Mouse (Mus musculus): ENCODE data around the gene Klrb1a. TPM values are rescaled to one million over a fixed set of nuclear protein-coding genes. Genes with fewer than 3 reads are reported as not detected.
"Not testable (repeated sequence)": the region's sequence is repeated elsewhere in the genome, so short reads cannot be mapped to it uniquely, and the experiment has no call there.

The Klrb1a gene
- not detected in 2 replicates for polyA plus RNA-seq (2012; ENCODE audit: insufficient read depth, insufficient read length, missing spikeins)

DNA sequence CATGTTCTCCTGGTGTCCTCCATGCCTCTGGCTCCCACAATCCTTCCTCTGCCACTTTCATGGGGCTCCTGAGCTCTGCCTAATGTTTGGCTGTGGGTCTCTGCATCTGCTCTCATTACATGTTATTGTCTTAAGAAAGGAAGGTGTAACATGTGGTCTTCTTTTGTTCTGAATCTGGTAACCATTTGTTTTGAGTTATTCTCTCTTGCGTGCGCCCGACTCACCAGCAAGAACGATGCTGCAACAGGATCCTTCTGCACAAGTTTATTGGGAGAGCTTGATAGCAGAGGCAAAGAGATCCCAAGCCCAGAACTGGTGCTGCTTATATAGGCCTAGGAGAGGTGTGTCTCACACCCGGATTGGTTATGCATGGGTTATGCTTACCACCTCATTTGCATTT is at the start of gene Klrb1a:
TSS of gene Klrb1a (minus strand) at position 101 of the 400 bp plus-strand sequence.
- H3K27ac ChIP-seq (ENCODE audit: insufficient read depth, low read depth, low read length); H3K4me1 ChIP-seq (ENCODE audit: control insufficient read depth, insufficient read depth, low read length); H3K4me3 ChIP-seq (ENCODE audit: insufficient read depth, low read length): not testable (repeated sequence)

DNA sequence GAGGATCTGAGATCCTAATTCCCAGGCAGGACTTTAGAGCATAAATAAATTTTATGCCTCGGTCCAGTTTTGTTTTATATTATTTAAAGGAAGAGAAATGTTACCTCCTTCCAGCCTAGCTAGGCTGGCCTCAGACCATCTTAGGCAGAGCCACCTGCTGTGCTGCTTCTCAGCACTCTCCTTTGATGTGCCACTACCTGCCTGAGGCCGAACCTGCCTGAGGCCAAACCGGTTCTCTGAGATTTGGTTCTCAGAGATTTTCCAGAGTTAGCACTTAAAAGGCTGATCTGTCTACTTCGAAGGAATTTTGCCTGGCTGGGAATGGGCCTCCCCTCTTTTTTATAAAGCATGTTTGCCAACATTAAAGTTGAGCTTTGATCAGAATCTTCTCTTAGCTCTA is 46.6 kb upstream of the Klrb1a start:
- TF ChIP-seq POLR2A (IDR thresholded peaks at IDR 0.05; ENCODE audit: borderline replicate concordance, low read depth, low read length), result no peak
- no peak for TF ChIP-seq CTCF (IDR thresholded peaks at IDR 0.05; ENCODE audit: low read depth, low read length)
- H3K4me3 ChIP-seq (ENCODE audit: insufficient read depth, low read length), result no peak overlapping the region
- H3K27ac ChIP-seq (ENCODE audit: insufficient read depth, low read depth, low read length), result no peak overlapping the region
- H3K4me1 ChIP-seq (ENCODE audit: control insufficient read depth, insufficient read depth, low read length), result no peaks in the 10 kb centered on the region

DNA sequence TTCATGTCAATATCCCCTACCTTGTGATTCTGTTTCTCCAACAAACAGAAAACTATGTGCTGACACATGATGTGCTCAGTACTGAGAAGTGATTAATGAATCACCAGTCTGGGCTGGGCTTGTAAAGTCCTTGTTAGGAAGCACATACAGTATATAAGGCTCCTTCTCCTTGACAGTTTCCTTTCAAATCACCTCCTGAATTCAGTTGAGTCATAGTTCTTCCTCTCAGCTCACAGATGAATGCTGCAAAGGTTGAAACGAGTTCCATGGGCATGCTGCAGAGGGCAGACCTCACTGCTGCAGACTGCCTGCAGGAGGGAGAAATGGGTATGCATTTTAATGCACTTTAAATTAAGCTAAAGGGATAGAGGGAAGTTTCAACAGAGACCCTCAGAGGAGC is 38.9 kb upstream of the Klrb1a start, which contains the start of gene Clec2h:
TSS of gene Clec2h (plus strand) at position 180 of the 400 bp plus-strand sequence.
- no peak within 1 kb of the TSS for H3K4me3 ChIP-seq (ENCODE audit: insufficient read depth, low read length)
- no peak within 1 kb of the TSS for H3K27ac ChIP-seq (ENCODE audit: insufficient read depth, low read depth, low read length)
- TF ChIP-seq POLR2A (IDR thresholded peaks at IDR 0.05; ENCODE audit: borderline replicate concordance, low read depth, low read length) (no peak), CTCF (IDR thresholded peaks at IDR 0.05; ENCODE audit: low read depth, low read length) (no peak)
- no peaks in the 10 kb centered on the region for H3K4me1 ChIP-seq (ENCODE audit: control insufficient read depth, insufficient read depth, low read length)

DNA sequence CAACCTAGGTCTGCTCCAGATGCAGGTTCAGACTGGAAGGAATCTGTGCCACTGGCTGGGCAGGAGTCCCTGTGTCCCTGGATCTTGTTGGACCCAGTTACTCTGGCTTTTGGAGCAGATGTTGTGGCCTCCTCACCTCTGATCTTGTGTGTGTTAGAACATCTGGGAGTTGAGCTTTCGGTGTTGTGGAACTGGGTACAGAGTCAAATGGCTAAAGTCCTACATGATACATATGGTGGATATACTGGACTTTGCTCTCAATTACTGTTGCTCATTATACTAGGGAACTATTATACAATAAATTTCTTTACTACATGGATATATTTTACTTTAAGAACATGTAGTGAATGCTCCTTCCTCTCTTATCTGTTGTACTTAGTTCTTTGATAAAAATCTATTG is 37.9 kb upstream of the Klrb1a start:
- H3K27ac ChIP-seq (ENCODE audit: insufficient read depth, low read depth, low read length), result no peak overlapping the region
- H3K4me3 ChIP-seq (ENCODE audit: insufficient read depth, low read length), result no peak overlapping the region
- H3K4me1 ChIP-seq (ENCODE audit: control insufficient read depth, insufficient read depth, low read length), result no peaks in the 10 kb centered on the region
- TF ChIP-seq CTCF (IDR thresholded peaks at IDR 0.05; ENCODE audit: low read depth, low read length) (no peak), POLR2A (IDR thresholded peaks at IDR 0.05; ENCODE audit: borderline replicate concordance, low read depth, low read length) (no peak)

DNA sequence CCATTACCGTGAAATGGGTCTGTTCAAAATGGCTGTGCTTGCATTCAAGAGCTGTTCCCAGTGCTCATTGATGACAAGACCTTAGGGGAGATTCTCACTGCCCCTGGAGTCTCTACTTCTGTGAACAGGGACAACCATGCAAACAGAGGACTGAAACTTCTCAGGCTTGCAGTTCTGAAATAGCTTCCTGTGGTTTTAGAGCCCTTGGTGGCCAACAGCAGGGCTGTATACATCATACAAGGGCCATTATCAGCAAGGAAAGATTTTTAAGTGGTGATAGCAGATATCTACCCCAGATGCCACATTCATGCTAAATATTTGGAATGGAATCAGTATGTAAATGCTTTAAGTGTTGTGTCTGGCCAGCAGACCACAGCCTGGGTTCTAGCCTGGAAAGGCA is 29.6 kb upstream of the Klrb1a start:
- TF ChIP-seq CTCF (IDR thresholded peaks at IDR 0.05; ENCODE audit: low read depth, low read length) (no peak), POLR2A (IDR thresholded peaks at IDR 0.05; ENCODE audit: borderline replicate concordance, low read depth, low read length) (no peak)
- no peak overlapping the region for H3K27ac ChIP-seq (ENCODE audit: insufficient read depth, low read depth, low read length)

DNA sequence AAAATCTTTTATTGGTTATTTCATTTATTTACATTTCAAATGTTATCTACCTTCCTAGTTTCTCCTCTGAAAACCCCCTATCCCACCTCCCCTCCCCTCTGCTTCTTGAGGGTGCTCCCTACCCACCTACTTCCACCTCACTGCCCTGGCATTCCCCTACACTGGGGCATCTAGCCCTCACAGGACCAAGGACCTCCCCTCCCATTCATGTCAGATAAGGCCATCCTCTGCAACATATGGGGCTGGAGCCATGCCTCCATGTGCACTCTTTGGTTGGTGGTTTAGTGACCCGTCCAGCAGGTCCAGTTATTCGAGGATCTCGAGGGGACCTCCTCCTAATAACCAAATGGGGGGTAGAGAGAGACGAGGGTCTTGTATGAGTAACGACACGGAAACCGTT is 27.5 kb upstream of the Klrb1a start:
- H3K27ac ChIP-seq (ENCODE audit: insufficient read depth, low read depth, low read length); H3K4me1 ChIP-seq (ENCODE audit: control insufficient read depth, insufficient read depth, low read length); H3K4me3 ChIP-seq (ENCODE audit: insufficient read depth, low read length): not testable (repeated sequence)

More for the DNA sequence above, 29.6 kb upstream of the Klrb1a start:
- no peaks in the 10 kb centered on the region for H3K4me1 ChIP-seq (ENCODE audit: control insufficient read depth, insufficient read depth, low read length)
- H3K4me3 ChIP-seq (ENCODE audit: insufficient read depth, low read length), result no peak overlapping the region

DNA sequence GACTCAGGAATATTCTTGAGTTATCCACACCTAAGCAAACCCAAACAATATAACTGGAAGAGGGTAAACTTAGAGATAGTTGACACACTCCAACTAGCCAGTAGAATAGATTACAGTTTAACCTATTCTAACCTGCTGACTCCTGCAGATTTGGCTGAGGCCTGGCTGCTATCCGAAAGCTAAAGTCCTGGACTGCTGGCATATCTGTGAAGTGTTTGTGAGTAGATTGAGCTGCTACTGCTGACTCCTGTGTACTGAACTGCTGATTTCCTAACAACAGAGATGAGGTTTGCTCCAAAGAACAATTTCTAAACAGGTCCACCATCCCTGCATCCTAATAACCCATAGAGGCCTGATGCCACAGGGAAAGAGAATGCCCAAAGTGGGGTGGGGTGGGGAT is 26.9 kb upstream of the Klrb1a start:
- TF ChIP-seq CTCF (IDR thresholded peaks at IDR 0.05; ENCODE audit: low read depth, low read length), result no peak
- TF ChIP-seq POLR2A (IDR thresholded peaks at IDR 0.05; ENCODE audit: borderline replicate concordance, low read depth, low read length), result no peak
- Histone ChIP-seq H3K4me3 (ENCODE audit: insufficient read depth, low read length) (no peak overlapping the region), H3K27ac (ENCODE audit: insufficient read depth, low read depth, low read length) (no peak overlapping the region), H3K4me1 (ENCODE audit: control insufficient read depth, insufficient read depth, low read length) (no peaks in the 10 kb centered on the region)

DNA sequence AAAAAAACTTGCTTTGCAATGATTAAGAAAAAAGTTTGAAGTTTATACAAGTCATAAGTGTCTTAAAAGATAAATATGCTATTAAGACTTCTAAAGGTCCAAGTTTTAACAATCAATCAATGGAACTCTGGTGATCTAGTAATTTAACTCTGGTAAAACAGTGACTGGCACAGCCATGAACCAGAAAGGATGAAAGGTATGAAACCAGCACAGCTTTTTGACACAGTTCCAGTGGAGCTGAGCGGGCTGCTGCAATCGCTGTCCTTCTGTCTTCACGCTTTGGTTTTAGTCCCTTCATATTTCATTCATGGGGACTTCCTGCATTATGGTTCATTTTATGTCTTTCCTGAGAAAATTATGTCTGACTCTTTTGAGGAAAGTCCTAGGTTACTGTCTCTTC is 26.3 kb upstream of the Klrb1a start:
- Histone ChIP-seq H3K27ac (ENCODE audit: insufficient read depth, low read depth, low read length) (no peak overlapping the region), H3K4me3 (ENCODE audit: insufficient read depth, low read length) (no peak overlapping the region), H3K4me1 (ENCODE audit: control insufficient read depth, insufficient read depth, low read length) (no peaks in the 10 kb centered on the region)
- TF ChIP-seq CTCF (IDR thresholded peaks at IDR 0.05; ENCODE audit: low read depth, low read length), result no peak
- no peak for TF ChIP-seq POLR2A (IDR thresholded peaks at IDR 0.05; ENCODE audit: borderline replicate concordance, low read depth, low read length)

DNA sequence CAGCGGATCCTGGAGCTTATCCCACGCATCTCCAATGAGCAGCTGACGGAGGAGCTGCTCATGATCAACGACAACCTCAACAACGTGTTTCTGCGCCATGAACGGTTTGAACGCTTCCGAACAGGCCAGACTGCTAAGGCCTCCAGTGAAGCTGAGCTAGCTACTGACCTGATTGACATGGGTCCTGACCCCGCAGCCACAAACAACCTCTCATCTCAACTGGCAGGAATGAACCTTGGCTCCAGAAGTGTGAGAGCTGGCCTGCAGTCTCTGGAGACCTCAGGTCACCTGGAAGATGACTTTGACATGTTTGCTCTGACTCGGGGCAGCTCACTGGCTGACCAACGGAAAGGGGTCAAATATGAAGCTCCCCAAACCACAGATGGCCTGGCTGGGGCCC is 22.4 kb upstream of the Klrb1a start:
- H3K4me1 ChIP-seq (ENCODE audit: control insufficient read depth, insufficient read depth, low read length); H3K27ac ChIP-seq (ENCODE audit: insufficient read depth, low read depth, low read length); H3K4me3 ChIP-seq (ENCODE audit: insufficient read depth, low read length): not testable (repeated sequence)

DNA sequence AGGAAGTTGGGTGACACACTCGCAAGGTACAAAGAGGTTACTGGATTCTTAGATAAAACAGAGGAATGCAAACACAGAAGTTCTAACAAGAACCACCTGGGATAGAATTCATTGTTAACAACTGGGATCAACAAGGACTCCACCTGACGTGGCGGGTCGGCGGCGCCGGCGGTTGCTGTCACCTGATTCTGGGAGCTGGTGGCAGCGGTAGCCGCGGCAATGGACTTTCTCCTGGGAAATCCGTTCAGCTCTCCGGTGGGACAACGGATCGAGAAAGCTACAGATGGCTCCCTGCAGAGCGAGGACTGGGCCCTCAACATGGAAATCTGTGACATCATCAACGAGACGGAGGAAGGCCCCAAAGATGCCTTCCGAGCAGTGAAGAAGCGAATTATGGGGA is 21.4 kb upstream of the Klrb1a start:
- H3K27ac ChIP-seq (ENCODE audit: insufficient read depth, low read depth, low read length); H3K4me1 ChIP-seq (ENCODE audit: control insufficient read depth, insufficient read depth, low read length); H3K4me3 ChIP-seq (ENCODE audit: insufficient read depth, low read length): not testable (repeated sequence)

DNA sequence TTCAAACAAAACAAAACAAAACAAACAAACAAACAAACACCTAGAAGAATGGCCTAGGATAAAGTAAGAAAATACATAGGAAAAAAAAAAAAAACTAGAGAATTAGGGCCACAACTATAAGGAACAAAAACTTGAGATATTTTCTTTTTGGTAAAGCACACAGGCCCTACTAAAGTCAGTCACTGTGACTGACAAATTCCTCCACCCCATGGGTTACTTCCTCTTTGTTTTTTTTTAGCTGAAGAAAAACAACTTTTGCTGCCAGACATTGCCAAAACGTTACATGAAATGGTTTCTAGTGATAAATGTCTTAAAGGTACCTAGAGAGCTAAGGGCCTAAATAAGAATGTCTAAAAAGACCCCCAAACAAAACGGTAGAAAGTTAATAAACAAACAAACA is 20.7 kb upstream of the Klrb1a start:
- TF ChIP-seq CTCF (IDR thresholded peaks at IDR 0.05; ENCODE audit: low read depth, low read length), result no peak
- TF ChIP-seq POLR2A (IDR thresholded peaks at IDR 0.05; ENCODE audit: borderline replicate concordance, low read depth, low read length), result no peak
- no peaks in the 10 kb centered on the region for H3K4me1 ChIP-seq (ENCODE audit: control insufficient read depth, insufficient read depth, low read length)
- H3K4me3 ChIP-seq (ENCODE audit: insufficient read depth, low read length), result no peak overlapping the region
- H3K27ac ChIP-seq (ENCODE audit: insufficient read depth, low read depth, low read length), result no peak overlapping the region
